Mouse (Mus musculus): ENCODE results near the gene Gucy2d. TPM values are rescaled to one million over a fixed set of nuclear protein-coding genes. Genes with fewer than 3 reads are reported as not detected.

Gene Gucy2d
- polyA plus RNA-seq, 1 experiment from 2014 or later: not detected

DNA sequence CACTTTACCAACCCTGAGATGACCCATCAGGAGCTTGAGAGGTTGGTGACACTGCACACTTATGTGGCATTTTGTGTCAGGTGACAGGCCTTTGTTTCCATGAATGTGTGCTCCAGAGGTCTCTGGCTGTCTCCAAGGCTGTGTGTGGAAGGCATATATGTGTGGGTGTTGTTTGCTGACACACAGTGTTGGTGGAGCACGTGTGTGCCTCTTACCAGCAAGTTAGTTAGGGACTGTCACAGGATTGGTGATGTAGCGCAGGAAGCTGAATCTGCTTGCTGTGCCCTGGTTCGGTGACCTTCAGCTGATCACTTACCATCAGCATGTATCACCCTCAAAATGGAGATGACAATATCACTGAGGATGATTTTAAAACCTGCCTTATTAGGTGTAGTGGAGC is 44.7 kb downstream of the Gucy2d start:
- Histone ChIP-seq H3K9me3 (no peaks in the 10 kb centered on the region), H3K27ac (no peak overlapping the region), H3K36me3 (replicated peaks) (no peaks in the 10 kb centered on the region), H3K4me3 (replicated peaks) (no peak overlapping the region), H3K27me3 (peaks cover 35% of the 10 kb centered on the region), H3K4me2 (no peak overlapping the region), H3K4me1 (peaks cover 20% of the 10 kb centered on the region), H3K9ac (no peak overlapping the region)
- no peak for ATAC-seq (ENCODE audit: low FRiP score)
- 82% methylated on average over 3 of the region's 3 CpGs for WGBS

DNA sequence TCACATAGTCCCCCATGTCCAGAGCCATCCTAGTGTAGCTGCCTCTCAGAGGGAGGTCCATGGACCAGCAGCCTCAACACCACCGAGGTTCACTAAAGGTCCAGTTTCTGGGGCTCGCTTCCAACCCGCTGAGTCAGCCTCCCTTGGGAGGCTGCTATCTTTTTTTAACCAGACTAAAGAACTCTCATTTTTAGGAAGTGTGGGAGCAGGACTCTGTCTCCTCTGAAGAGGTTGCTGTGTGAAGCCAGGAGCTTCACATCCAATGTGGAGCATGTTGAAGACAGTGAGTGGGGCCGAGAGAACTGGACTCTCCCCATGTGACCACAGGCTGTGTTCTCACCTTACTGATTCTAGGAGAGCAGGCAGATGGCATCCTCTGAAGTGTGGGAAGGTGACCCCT is 45.3 kb downstream of the Gucy2d start:
- Histone ChIP-seq H3K4me3 (replicated peaks) (no peak overlapping the region), H3K9me3 (no peaks in the 10 kb centered on the region), H3K27me3 (peaks cover 36% of the 10 kb centered on the region), H3K27ac (no peak overlapping the region), H3K9ac (no peak overlapping the region), H3K4me1 (peaks cover 23% of the 10 kb centered on the region), H3K36me3 (replicated peaks) (no peaks in the 10 kb centered on the region), H3K4me2 (no peak overlapping the region)
- ATAC-seq (ENCODE audit: low FRiP score): no peak
- WGBS: 89% methylated on average over 4 of the region's 4 CpGs

DNA sequence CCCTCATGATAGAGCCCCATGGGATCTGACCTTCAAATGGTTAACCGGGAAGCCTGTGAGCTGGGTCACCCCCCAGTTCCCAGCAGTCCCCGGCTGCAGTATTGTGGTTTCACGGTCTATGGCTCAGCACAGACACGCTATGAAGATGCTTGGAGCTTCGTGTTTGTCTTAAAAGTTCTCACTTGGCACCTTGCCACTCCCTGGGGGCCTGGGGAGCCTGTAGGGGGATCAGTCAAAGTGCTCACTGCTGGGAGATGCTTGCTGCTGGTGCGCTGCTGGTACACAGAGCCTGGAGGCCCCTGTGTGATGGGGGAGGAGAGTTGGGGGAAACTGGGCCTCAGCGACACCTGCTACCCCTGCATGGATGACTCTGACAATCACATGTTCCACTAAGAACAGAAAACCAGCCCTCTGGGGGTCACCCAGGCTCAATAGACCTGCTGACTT is 46.3 kb downstream of the Gucy2d start:
- H3K27me3 ChIP-seq: peaks cover 46% of the 10 kb centered on the region
- no peaks in the 10 kb centered on the region for H3K9me3 ChIP-seq
- H3K9ac ChIP-seq: no peak overlapping the region
- H3K4me2 ChIP-seq: no peak overlapping the region
- no peak overlapping the region for H3K4me3 ChIP-seq (replicated peaks)
- no peak for ATAC-seq (ENCODE audit: low FRiP score)
- H3K36me3 ChIP-seq (replicated peaks): no peaks in the 10 kb centered on the region
- H3K4me1 ChIP-seq: peaks cover 20% of the 10 kb centered on the region
- H3K27ac ChIP-seq: no peak overlapping the region
- 57% methylated on average over 7 of the region's 7 CpGs for WGBS

DNA sequence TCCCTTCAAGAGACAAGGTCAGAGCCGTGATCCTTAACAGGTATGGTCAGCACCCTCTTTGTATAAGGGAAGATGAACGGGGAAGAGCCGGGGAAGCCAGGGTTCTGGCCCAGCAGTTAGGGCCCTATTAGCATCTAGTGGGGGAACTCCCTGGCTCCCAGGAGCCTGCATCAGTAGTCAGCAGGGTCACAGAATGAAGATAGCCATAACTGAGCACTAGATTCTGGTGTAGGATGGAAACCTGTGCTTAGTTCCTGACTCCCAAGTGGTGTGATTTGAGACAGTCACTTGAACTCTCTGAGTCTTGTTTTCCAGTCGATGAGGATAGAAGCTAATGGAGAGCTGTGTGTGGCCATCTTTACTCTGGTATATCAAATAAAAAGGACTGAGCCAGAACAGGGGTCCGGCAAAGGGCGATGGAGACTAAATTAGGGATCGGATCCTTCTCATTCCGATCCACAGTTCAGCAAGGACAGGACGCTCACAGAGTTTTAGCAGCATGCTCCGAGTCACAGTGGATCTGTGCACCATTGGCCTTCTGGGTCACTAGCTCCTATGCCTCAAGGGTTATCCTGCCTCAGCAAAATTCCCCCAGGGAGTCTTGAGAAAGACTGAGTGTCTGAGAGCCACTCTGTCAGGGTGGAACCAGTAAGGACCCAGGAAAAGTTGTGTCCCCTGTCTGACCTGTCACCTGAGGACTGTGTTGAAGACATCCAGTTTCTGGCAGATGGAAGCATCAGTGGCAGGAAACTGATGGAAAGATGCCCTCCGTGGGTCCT is 47.2 kb downstream of the Gucy2d start:
- Histone ChIP-seq H3K9ac (no peak overlapping the region), H3K9me3 (no peaks in the 10 kb centered on the region), H3K4me3 (replicated peaks) (no peak overlapping the region), H3K27me3 (peaks cover 55% of the 10 kb centered on the region), H3K36me3 (replicated peaks) (no peaks in the 10 kb centered on the region), H3K4me1 (peaks cover 20% of the 10 kb centered on the region), H3K27ac (no peak overlapping the region), H3K4me2 (no peak overlapping the region)
- no peak for ATAC-seq (ENCODE audit: low FRiP score)
- 86% methylated on average over 11 of the region's 11 CpGs for WGBS

DNA sequence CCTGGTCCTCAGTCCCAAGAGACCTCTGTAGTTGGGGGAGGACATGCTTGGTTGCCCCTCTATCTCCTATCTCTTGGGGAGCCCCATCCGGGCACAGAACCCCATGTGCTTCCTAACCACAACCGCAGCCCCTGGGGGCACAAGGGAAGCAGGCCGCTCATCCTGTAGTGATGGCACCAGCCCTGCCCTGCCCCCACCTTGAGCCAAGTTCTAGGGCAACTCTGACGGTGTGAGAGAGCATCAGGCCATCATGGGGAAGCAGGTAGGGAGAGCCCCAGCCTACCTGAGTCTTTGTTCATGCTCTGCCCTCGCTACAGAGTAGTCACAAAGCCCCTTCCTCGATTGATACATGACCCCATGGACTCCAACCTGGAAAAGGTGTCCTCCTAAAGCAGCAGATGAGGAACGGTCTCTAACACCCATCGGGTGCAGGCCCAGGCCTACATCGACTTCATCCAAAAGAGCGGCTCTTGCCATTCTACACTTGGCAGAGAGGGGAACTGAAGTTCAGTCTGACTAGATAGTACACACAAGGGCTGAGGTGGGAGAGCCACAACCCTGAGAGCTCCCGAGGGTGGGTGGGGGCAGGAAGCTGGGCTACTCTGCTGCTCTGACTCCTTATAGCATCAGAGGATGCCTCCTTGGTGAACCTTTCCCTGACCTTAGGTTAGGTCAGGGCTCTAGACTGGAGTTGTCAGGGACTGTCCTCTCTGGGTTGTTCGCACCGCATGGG is 48.3 kb downstream of the Gucy2d start:
- peak; percentile 6; the same call in 1 of the 2 replicates for ATAC-seq (ENCODE audit: low FRiP score)
- Histone ChIP-seq H3K9me3 (no peaks in the 10 kb centered on the region), H3K4me1 (peaks cover 20% of the 10 kb centered on the region), H3K4me3 (replicated peaks) (no peak overlapping the region), H3K27me3 (peaks cover 48% of the 10 kb centered on the region), H3K36me3 (replicated peaks) (no peaks in the 10 kb centered on the region), H3K4me2 (peak overlapping the region; percentile 72; the same call in 1 of the 2 replicates), H3K9ac (no peak overlapping the region), H3K27ac (no peak overlapping the region)
- WGBS: 92% methylated on average over 13 of the region's 13 CpGs

DNA sequence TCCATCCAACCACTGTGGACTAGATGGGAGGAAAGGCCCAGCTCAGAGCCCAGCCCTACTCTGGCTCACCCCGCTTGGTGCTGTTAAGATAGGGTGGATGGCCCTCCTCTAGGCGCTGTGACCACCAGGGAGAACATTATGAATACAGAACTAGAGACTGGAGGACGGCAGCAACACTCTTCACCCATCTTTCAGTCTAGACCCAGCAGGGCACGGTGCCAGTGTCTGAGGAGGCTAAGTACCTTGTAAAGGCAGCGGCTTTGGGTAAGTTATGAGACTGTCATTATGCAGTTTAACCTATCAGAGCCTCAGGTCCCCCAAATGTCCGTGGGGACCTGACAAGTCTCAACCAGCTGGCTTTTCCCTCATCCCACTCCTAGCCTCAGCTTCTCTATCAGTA is 48.9 kb downstream of the Gucy2d start, which contains the start of gene Lrrc32:
Gene Lrrc32 (plus strand): TSS at position 153 of the 400 bp plus-strand sequence.
- Histone ChIP-seq H3K27ac (no peak within 1 kb of the TSS), H3K4me3 (replicated peaks) (peak within 1 kb of the TSS; percentile 49), H3K4me1 (peaks cover 20% of the 10 kb centered on the region), H3K27me3 (peaks cover 50% of the 10 kb centered on the region), H3K9me3 (no peaks in the 10 kb centered on the region), H3K9ac (peak within 1 kb of the TSS; percentile 51), H3K4me2 (peak within 1 kb of the TSS; percentile 72), H3K36me3 (replicated peaks) (no peaks in the 10 kb centered on the region)
- 0 out of 2 replicates have a peak, but pooled peaks have one; percentile 1 for ATAC-seq (ENCODE audit: low FRiP score)
- WGBS: 50% methylated on average over 6 of the region's 6 CpGs

DNA sequence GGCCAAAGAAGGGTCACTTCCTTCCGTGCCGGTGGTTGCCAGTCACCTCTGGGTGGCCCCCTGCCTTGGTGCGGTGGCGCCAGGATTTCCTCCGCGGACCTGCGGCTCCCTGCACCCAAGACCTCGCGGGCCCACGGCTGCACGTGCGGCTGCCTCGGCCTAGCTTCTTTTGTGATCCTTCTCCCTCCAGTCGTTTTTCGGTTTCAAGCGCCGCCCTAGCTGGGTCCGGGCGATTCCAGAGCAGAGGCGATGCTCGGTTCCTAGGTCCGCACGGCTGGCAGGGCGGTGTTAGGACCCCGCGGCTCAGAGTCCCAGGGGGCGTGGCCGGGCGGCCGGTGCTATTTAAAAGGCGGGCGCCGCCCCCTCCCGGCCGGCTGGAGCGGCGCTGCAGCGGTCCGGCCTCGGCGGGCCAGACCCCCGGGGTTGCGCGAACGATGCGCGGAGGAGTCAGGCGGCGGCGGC is 49.4 kb downstream of the Gucy2d start:
- H3K27ac ChIP-seq: no peak overlapping the region
- H3K9me3 ChIP-seq: no peaks in the 10 kb centered on the region
- under 1% methylated on average over 50 of the region's 50 CpGs for WGBS
- H3K4me3 ChIP-seq (replicated peaks): peak overlapping the region; percentile 49
- H3K36me3 ChIP-seq (replicated peaks): no peaks in the 10 kb centered on the region
- peaks cover 20% of the 10 kb centered on the region for H3K4me1 ChIP-seq
- H3K27me3 ChIP-seq: peaks cover 51% of the 10 kb centered on the region
- H3K9ac ChIP-seq: peak overlapping the region; percentile 51
- peak overlapping the region; percentile 72 for H3K4me2 ChIP-seq
- ATAC-seq (ENCODE audit: low FRiP score): peak; percentile 86

DNA sequence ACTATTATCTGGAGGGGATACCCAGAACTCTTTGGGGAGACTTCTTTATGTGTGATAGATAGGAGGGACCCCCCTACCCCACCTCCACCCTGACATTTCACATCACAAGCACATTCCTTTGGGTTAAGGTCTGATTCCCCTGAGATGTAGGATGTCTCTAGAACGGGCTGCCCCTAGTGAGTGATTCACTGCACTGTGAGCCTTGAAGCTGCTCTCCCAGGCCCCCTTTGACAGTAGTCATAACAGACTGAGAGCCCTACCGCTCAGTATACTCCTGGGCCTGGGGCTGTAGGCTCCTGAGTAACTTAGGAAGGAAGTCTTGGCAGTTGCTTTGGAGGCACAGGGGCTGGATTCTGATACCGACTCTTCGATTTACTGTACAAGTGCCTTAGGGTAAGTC is 50.1 kb downstream of the Gucy2d start:
- Histone ChIP-seq H3K27ac (no peak overlapping the region), H3K27me3 (peaks cover 47% of the 10 kb centered on the region), H3K36me3 (replicated peaks) (no peaks in the 10 kb centered on the region), H3K9ac (no peak overlapping the region), H3K9me3 (no peaks in the 10 kb centered on the region), H3K4me2 (peak overlapping the region; percentile 72), H3K4me1 (peaks cover 20% of the 10 kb centered on the region), H3K4me3 (replicated peaks) (peak overlapping the region; percentile 49)
- 75% methylated on average over 4 of the region's 4 CpGs for WGBS
- ATAC-seq (ENCODE audit: low FRiP score): 0 out of 2 replicates have a peak, but pooled peaks have one; percentile 10

DNA sequence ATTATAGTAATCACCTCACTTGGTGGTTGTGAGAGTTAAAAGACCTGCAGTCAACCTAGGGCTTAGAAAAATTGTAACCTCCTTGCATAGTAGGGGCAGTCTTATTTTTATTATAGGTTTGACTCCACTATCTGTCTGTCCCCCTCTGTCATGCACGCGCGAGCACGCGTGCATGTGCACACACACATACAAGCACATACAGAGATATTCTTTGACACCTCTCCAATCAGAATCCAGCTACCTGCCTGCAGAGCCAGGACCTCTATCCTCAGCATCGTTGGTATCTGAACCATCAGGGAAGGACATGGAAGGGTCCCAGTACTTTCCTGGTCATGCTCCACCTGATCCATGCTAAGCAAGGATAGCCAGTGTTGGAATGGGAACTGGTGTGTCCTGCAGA is 50.7 kb downstream of the Gucy2d start:
- Histone ChIP-seq H3K9me3 (no peaks in the 10 kb centered on the region), H3K4me1 (peaks cover 20% of the 10 kb centered on the region), H3K36me3 (replicated peaks) (no peaks in the 10 kb centered on the region), H3K9ac (no peak overlapping the region), H3K4me3 (replicated peaks) (no peak overlapping the region), H3K27me3 (peaks cover 47% of the 10 kb centered on the region), H3K27ac (no peak overlapping the region), H3K4me2 (no peak overlapping the region)
- ATAC-seq (ENCODE audit: low FRiP score): no peak
- 94% methylated on average over 6 of the region's 6 CpGs for WGBS

DNA sequence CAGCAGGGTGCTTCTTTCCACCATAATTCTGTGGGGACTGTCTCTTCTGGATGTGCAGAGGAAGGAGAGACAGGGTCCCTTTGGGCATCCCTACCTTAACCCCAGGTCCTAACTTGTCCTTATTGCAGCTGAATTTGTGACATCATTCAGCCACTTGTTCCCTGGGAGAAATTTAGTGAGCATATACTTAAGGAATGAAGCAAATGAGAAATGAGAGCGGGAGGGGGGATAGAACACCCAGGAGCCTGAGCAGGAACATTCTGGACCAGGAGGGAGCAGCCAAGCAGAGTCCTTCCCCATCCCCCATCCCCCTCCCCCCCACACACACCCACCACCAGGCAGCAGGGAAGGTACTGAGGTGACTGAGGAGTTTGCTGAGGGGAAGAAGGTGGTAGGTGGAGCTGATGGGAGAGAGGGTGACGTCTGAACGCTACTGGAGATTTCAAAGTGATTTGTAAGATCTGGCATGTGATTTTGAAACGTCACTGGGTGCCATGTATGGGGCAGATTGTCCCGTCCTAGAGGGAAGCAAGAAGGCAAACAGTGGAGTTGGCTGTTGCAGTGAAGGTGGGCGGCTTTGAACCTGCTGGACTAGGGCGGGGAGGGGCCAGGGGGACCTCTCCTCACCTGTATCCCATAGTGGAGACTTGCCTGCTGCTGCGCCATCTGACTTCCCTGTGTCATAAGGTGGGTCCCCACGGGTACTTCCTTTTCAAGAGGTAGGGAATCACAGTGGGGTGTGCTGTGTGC is 51.4 kb downstream of the Gucy2d start:
- Histone ChIP-seq H3K9me3 (no peaks in the 10 kb centered on the region), H3K9ac (no peak overlapping the region), H3K36me3 (replicated peaks) (no peaks in the 10 kb centered on the region), H3K4me3 (replicated peaks) (no peak overlapping the region), H3K27ac (no peak overlapping the region), H3K4me1 (peaks cover 15% of the 10 kb centered on the region), H3K4me2 (no peak overlapping the region), H3K27me3 (peaks cover 47% of the 10 kb centered on the region)
- WGBS: 70% methylated on average over 9 of the region's 9 CpGs
- no peak for ATAC-seq (ENCODE audit: low FRiP score)

DNA sequence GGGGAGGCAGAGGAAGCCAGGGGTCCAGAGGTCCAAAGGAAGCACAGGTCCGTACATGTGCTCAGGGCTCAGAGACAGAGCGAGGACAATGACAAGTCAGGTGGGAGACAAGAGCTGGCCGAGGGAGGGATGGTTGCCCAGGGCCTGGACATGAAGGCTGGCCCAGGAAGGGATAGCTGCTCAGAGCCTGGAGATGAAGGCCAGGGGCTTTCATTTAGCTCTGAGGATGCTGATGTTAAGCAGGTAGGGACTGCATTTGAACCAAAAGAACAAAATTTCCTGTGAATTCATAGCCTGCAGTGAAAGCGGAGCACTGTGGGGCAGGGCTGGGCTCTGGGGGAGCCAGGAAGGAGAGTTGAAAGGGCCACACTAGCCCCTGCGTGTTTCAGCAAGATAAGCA is 52.1 kb downstream of the Gucy2d start:
- H3K9ac ChIP-seq: no peak overlapping the region
- no peaks in the 10 kb centered on the region for H3K9me3 ChIP-seq
- H3K4me2 ChIP-seq: no peak overlapping the region
- peaks cover 13% of the 10 kb centered on the region for H3K4me1 ChIP-seq
- H3K27me3 ChIP-seq: peaks cover 41% of the 10 kb centered on the region
- ATAC-seq (ENCODE audit: low FRiP score): no peak
- no peak overlapping the region for H3K4me3 ChIP-seq (replicated peaks)
- 78% methylated on average over 5 of the region's 5 CpGs for WGBS
- no peak overlapping the region for H3K27ac ChIP-seq
- no peaks in the 10 kb centered on the region for H3K36me3 ChIP-seq (replicated peaks)

DNA sequence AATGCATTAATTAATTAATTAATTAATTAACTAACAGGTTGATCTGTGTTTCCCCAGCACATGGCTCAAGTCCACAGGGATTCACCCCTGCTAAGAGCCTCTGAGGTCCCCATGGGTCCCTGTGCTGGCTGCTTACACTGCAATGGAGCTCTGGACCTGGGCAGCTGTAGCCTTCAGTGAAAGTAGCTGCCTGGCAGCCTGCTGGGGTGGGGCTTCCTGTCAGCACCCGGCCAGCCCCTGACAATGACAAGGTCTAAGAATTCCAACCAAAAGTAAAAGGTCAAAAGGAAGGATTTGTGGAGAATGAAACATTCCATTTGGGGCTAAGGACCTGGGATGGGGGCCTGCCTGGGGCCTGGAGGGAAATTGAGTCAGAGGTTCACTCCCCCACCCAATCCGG is 53.1 kb downstream of the Gucy2d start:
- H3K27ac ChIP-seq: no peak overlapping the region
- no peaks in the 10 kb centered on the region for H3K9me3 ChIP-seq
- peaks cover 38% of the 10 kb centered on the region for H3K27me3 ChIP-seq
- no peak overlapping the region for H3K4me3 ChIP-seq (replicated peaks)
- H3K4me2 ChIP-seq: no peak overlapping the region
- H3K36me3 ChIP-seq (replicated peaks): no peaks in the 10 kb centered on the region
- ATAC-seq (ENCODE audit: low FRiP score): no peak
- 60% methylated on average over 2 of the region's 2 CpGs for WGBS
- H3K9ac ChIP-seq: no peak overlapping the region
- H3K4me1 ChIP-seq: peaks cover 13% of the 10 kb centered on the region
